Mouse (Mus musculus) forebrain, embryonic 13.5 days (tissue): ENCODE measurements around the gene Chga. TPM values are rescaled to one million over a fixed set of nuclear protein-coding genes. Genes with fewer than 3 reads are reported as not detected.
A peak's percentile ranks its signal among the peaks of the same experiment; 100 is the strongest.

Experiments
- ATAC-seq: fragments of 200-750 bp; cut with Nextera tagmentation; 2 replicates; pipeline ENCODE4 v1.8.0; 2017
- H3K27ac ChIP-seq: fragments of 300-500 bp; sonication (generic); 2 replicates; pipeline ENCODE4 v1.5.1; 2015; ENCODE audit warnings: inconsistent platforms, mild to moderate bottlenecking, moderate library complexity
- H3K27me3 ChIP-seq: fragments of 300-500 bp; sonication (generic); 2 replicates; pipeline ENCODE4 v1.6.1; 2015; ENCODE audit warnings: mild to moderate bottlenecking, inconsistent platforms
- H3K36me3 ChIP-seq: fragments of 300-500 bp; sonication (generic); 2 replicates; pipeline ENCODE4 v1.6.1; 2015; ENCODE audit warnings: mild to moderate bottlenecking, inconsistent platforms; ENCODE audit not compliant: poor library complexity, severe bottlenecking
- H3K4me1 ChIP-seq: fragments of 300-500 bp; sonication (generic); 2 replicates; pipeline ENCODE4 v1.6.1; 2015; ENCODE audit warnings: inconsistent platforms
- H3K4me2 ChIP-seq: fragments of 300-500 bp; sonication (generic); 2 replicates; pipeline ENCODE4 v1.6.1; 2015; ENCODE audit warnings: inconsistent platforms, mild to moderate bottlenecking, moderate library complexity
- H3K4me3 ChIP-seq: fragments of 300-500 bp; sonication (generic); 2 replicates; pipeline ENCODE4 v1.5.1; 2015; ENCODE audit warnings: mild to moderate bottlenecking, inconsistent platforms
- H3K9ac ChIP-seq: fragments of 300-500 bp; sonication (generic); 2 replicates; pipeline ENCODE4 v1.6.1; 2015; ENCODE audit warnings: mild to moderate bottlenecking, inconsistent platforms
- H3K9me3 ChIP-seq: fragments of 300-500 bp; sonication (generic); replicated peaks from 2 replicates; pipeline ENCODE4 v1.6.1; 2016; ENCODE audit warnings: inconsistent platforms
- WGBS: fragments of 180-500 bp; shearing (Covaris S2); methylation state at CpG from one replicate; pipeline ENCODE4 v1.1.7; 2015; 5-methylcytosine and 5-hydroxymethylcytosine counted together
- polyA plus RNA-seq: library from polyadenylated mRNA; unstranded; fragments of >200 nt; fragmentation: Nextera tagmentation; extraction: Ambion mirVana; gene quantifications from 2 replicates; pipeline ENCODE4 v1.2.1, GENCODE M21; 2015

The Chga gene
- 59.6 and 60.0 TPM in 2 replicates for polyA plus RNA-seq

DNA sequence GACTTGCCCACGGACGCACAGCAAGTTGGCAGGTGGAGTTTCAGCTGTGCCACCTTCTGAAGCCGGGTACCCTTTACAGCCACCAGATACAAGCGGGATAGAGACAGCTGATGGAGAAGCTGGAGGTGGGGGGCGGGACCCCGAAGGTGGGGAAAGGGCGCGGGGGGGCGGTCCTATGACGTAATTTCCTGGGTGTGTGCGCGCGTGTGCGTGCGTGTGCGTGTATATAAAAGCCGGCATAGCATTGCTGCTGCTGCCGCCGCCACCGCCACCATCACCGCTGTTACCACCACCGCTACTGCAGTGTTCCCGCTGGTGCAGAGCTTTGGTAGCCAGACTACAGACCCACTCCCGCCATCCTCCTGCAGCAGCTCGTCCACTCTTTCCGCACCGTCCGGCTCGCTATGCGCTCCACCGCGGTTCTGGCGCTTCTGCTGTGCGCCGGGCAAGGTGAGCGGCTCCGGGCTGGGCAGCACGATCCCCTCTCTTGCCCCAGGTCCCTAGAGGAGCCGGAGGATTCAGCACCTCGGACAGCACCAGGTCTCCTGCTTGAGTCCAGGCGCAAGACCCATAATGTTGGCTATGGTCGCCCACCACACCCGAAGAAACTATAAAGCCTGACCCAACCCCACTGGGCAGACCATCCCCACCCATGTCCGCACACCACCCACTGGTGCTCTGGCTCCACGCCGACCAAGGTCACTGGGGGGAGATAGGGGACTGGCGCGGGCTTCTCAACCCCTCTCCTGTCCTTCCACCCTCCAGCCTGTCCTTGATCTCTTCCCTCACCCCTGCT is at the start of gene Chga:
TSS of gene Chga (plus strand) at position 249 of the 796 bp plus-strand sequence.
- 2% methylated on average over 47 of the region's 48 CpGs for WGBS
- H3K27me3 ChIP-seq = peaks cover 19% of the 10 kb centered on the region
- H3K4me3 ChIP-seq = peak within 1 kb of the TSS; percentile 63
- H3K9ac ChIP-seq = peak within 1 kb of the TSS; percentile 82
- H3K36me3 ChIP-seq = peaks cover 9% of the 10 kb centered on the region; the same call in 1 of the 2 replicates
- no peaks in the 10 kb centered on the region for H3K9me3 ChIP-seq
- peak within 1 kb of the TSS; percentile 76 for H3K4me2 ChIP-seq
- H3K27ac ChIP-seq = peak within 1 kb of the TSS; percentile 66
- H3K4me1 ChIP-seq = peaks cover 38% of the 10 kb centered on the region
- ATAC-seq = peak; percentile 91

DNA sequence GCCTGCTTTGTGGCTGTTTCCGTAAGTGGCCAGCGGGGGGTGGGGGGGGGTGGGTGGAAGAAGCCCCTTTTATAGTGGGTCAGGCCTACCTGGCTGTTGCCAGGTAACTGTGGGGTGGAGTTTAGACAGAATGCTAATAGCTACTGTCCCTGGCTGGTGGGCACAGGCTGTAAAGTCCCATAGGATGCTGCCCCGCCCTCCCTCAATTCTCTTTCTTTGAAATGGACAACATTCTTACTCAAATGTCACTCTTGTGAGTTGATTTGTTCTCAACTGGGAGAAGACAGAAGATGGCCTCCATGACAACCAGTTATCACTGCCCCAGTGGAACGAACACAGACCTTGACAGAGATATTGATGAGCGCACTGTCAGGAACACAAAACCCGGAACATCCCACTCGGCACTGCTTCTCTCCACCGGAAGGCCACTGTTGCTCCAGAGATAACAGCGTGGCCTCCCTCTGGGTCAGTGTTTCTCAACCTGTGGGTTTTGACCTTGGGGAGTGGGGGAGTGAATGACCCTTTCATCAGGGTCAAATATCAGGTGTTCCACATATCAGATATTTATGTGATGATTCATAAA is 49.5 kb upstream of the Chga start:
- H3K4me1 ChIP-seq = peaks cover 8% of the 10 kb centered on the region
- H3K27me3 ChIP-seq = no peaks in the 10 kb centered on the region
- no peak overlapping the region for H3K4me3 ChIP-seq
- no peaks in the 10 kb centered on the region for H3K36me3 ChIP-seq
- H3K4me2 ChIP-seq = no peak overlapping the region
- no peak overlapping the region for H3K9ac ChIP-seq
- no peak for ATAC-seq
- no peak overlapping the region for H3K27ac ChIP-seq
- WGBS = 76% methylated on average over 9 of the region's 9 CpGs
- no peaks in the 10 kb centered on the region for H3K9me3 ChIP-seq

DNA sequence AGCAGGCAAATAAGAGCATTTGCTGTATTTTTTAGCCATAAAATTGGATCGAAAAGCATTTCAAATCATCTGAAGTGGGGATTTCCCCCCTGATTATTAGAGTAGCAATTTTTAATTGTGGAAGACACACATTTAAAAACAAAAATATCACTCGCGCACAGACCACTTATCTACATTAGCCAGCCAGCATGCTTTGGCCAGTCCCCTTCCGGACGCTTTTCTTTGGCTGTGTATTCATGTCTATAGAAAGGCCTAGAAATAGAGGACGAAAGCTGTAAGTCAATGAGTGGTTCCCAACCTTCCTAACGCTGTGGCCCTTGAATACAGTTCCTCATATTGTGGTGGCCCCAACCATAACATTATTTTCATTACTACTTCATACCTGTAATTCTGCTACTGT is 48.8 kb upstream of the Chga start:
- 89% methylated on average over 7 of the region's 7 CpGs for WGBS
- H3K27ac ChIP-seq = no peak overlapping the region
- ATAC-seq = no peak

DNA sequence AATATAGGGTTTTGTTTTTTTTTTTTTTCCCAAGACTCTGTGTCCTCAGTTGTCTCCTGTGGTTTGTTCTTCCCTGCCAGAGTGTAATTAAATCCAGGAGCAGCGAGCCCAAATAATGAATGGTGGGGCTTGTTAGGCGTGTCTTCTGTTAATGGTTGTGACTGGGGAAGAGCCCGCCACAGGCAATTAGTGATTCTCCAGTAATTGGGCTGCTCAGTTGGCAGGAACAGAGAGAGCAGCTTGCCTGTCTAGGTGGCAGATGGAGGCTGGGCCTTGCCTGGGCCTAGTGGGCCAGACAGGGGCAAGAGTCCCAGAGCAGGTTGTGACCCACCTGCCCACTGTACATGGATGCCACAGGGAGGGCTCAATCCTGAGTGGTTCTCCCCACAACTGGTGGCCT is 43.4 kb upstream of the Chga start:
- Histone ChIP-seq H3K4me2 (peak overlapping the region; percentile 7; the same call in 1 of the 2 replicates), H3K4me1 (peaks cover 40% of the 10 kb centered on the region), H3K27me3 (no peaks in the 10 kb centered on the region), H3K27ac (peak overlapping the region; percentile 89), H3K9ac (no peak overlapping the region), H3K9me3 (no peaks in the 10 kb centered on the region), H3K4me3 (no peak overlapping the region), H3K36me3 (no peaks in the 10 kb centered on the region)
- ATAC-seq = peak; percentile 94
- WGBS = 2% methylated on average over 3 of the region's 3 CpGs

More for the DNA sequence above, 48.8 kb upstream of the Chga start:
- Histone ChIP-seq H3K27me3 (no peaks in the 10 kb centered on the region), H3K4me3 (no peak overlapping the region), H3K36me3 (no peaks in the 10 kb centered on the region), H3K4me2 (no peak overlapping the region), H3K4me1 (peaks cover 15% of the 10 kb centered on the region), H3K9ac (no peak overlapping the region), H3K9me3 (no peaks in the 10 kb centered on the region)

DNA sequence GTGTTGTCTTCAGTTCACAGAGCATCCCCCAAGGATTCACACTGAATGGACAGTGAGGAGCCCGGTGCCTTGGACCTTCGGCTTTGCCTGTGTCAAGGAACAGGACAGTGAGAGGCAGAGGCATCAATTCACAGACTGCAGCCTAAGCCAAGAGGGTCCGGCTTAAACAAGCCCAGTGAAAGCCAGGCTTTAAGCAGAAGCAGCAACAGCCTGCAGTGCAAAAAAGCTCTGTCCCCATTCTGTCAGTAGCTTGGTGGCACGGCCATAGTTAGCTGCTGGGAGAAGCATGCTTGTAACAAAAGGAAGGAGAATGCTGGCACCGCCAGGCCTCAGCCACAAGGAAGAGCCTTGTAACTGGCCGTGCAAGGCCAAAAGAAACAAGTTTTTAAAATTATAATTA is 40.6 kb upstream of the Chga start:
- WGBS = 54% methylated on average over 6 of the region's 6 CpGs
- ATAC-seq = no peak
- Histone ChIP-seq H3K27ac (0 out of 2 replicates have a peak overlapping the region, but pooled peaks have one; percentile 54), H3K9me3 (no peaks in the 10 kb centered on the region), H3K36me3 (no peaks in the 10 kb centered on the region), H3K4me3 (no peak overlapping the region), H3K9ac (peak overlapping the region; percentile 22; the same call in 1 of the 2 replicates), H3K4me2 (no peak overlapping the region), H3K4me1 (peaks cover 40% of the 10 kb centered on the region), H3K27me3 (no peaks in the 10 kb centered on the region)

- no peak overlapping the region for H3K4me2 ChIP-seq
- H3K4me3 ChIP-seq = no peak overlapping the region
- H3K36me3 ChIP-seq = no peaks in the 10 kb centered on the region
- ATAC-seq = no peak
- no peak overlapping the region for H3K9ac ChIP-seq
- H3K27me3 ChIP-seq = no peaks in the 10 kb centered on the region
- no peaks in the 10 kb centered on the region for H3K9me3 ChIP-seq
- peaks cover 37% of the 10 kb centered on the region for H3K4me1 ChIP-seq
- peak overlapping the region; percentile 54 for H3K27ac ChIP-seq
- WGBS = 65% methylated on average over 6 of the region's 6 CpGs
Observed at GRCm38 (mm10) chr12:102514751-102515150, 40.0 kb upstream of the Chga start.

DNA sequence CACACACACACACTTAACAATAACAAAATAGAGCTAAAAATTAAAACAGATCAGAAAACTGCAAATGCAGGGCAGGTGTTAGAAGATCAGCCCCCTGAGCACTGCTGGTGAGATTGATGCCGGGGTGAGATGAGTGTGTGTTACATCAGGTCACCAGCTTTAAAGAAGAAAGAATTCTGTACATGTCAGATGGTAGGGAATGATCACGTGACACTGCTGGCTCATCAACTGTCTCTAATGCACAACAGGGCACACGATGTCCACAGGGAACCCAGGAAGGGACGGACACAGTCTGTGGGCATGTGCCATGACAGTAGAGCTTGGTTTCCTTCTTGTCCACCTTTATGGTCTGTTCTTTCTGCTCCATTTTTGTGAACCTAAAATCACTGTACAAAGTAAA is 38.6 kb upstream of the Chga start:
- Histone ChIP-seq H3K9me3 (no peaks in the 10 kb centered on the region), H3K27me3 (no peaks in the 10 kb centered on the region), H3K4me2 (no peak overlapping the region), H3K4me1 (peaks cover 23% of the 10 kb centered on the region), H3K4me3 (no peak overlapping the region), H3K36me3 (no peaks in the 10 kb centered on the region), H3K9ac (no peak overlapping the region), H3K27ac (no peak overlapping the region)
- WGBS = 85% methylated on average over 4 of the region's 4 CpGs
- no peak for ATAC-seq

DNA sequence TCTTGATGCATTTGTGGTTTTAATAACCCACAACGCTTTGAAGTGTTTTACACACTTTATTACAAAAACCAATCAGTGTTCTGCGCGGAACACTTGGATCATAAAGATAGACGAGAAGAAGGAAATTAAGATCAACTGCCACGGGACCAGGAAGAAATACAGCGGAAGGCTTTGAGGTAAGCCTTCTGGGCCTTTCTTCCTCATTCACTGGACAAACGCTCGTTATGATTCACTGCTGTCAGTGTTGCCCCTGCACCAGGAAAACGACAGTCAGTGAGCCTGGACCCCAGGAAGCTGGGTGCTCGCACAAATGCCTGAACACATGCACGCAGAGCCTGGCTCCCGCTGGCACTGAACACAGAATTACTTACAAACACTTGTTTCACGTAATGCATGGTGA is 37.1 kb upstream of the Chga start:
- no peaks in the 10 kb centered on the region for H3K36me3 ChIP-seq
- no peak overlapping the region for H3K4me2 ChIP-seq
- H3K27ac ChIP-seq = no peak overlapping the region
- WGBS = 74% methylated on average over 13 of the region's 13 CpGs
- no peak overlapping the region for H3K9ac ChIP-seq
- H3K27me3 ChIP-seq = no peaks in the 10 kb centered on the region
- no peak for ATAC-seq
- H3K4me1 ChIP-seq = peaks cover 24% of the 10 kb centered on the region
- no peak overlapping the region for H3K4me3 ChIP-seq
- H3K9me3 ChIP-seq = no peaks in the 10 kb centered on the region

DNA sequence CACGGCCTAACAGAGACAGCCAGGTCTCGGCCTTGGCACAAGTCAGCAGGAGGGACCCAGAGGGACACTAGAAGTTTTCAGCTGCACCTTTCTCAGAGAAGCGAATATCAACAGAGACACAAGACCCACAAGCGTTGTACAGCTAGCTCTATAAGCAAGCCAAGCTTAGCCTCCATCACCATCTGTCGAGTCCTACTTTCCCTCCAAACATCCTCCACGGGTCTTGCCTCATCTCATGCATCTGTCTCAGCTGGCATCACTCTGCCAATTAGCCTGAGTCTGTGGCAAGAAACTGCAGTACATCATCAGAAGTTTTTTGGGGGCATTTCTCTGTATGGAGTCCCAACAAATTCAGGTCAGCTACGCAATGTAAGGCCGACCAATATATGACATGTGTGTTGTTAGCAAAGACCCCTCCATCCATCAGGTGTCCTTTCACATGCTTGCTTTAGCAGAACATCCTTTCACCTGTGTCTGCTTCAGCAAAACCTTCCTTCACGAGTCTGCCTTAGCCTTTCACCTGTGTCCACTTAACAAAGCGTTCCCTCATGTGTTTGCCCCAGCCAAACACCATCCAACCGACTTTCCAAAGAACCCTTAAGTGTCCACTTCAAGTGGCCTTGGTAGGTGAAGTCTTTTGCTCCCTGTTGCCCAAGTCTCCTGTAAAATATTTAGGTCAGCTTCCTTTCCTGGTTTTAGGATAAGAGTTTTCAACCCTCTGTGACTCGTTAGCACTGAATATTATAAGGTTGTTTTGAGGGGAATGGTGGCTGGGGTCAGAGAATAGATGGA is 34.6 kb upstream of the Chga start:
- ATAC-seq = no peak
- no peak overlapping the region for H3K27ac ChIP-seq
- H3K4me1 ChIP-seq = peaks cover 10% of the 10 kb centered on the region
- no peak overlapping the region for H3K4me2 ChIP-seq
- H3K9me3 ChIP-seq = no peaks in the 10 kb centered on the region
- no peaks in the 10 kb centered on the region for H3K27me3 ChIP-seq
- no peak overlapping the region for H3K4me3 ChIP-seq
- no peak overlapping the region for H3K9ac ChIP-seq
- H3K36me3 ChIP-seq = no peaks in the 10 kb centered on the region
- WGBS = 91% methylated on average over 12 of the region's 12 CpGs

DNA sequence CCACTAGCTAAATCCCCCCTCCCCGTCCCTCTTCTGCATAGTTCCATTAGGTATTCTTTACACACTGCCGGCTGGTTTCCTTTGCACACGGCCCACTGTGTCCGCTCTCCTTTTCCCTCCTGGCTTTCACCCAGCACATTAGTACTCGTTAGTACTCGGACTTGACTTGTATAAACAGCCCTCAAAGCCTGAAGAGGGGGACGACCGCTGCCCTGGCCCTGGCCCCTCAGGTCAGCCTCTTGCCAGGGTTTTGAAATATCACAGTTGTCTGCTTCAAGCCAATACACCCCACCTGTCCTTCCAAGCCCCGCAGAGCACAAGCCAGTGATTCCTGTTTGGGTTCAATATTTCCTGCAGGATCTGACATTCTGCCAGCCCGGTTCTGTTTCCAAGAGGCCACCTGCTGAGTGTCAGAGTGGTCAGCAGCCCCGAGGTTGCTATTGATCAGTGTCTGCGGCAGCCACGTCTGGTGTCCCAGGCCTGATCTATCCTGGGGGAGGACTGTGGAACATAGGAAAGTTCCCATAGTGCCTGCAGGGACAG is 32.9 kb upstream of the Chga start:
- Histone ChIP-seq H3K4me1 (peaks cover 10% of the 10 kb centered on the region), H3K27me3 (no peaks in the 10 kb centered on the region), H3K9ac (no peak overlapping the region), H3K27ac (no peak overlapping the region), H3K4me2 (no peak overlapping the region), H3K36me3 (no peaks in the 10 kb centered on the region), H3K4me3 (no peak overlapping the region), H3K9me3 (no peaks in the 10 kb centered on the region)
- ATAC-seq = peak; percentile 61; the same call in 1 of the 2 replicates
- WGBS = 27% methylated on average over 13 of the region's 13 CpGs

- Histone ChIP-seq H3K4me3 (no peak overlapping the region), H3K36me3 (no peaks in the 10 kb centered on the region), H3K9me3 (no peaks in the 10 kb centered on the region), H3K27ac (no peak overlapping the region), H3K4me1 (peaks cover 10% of the 10 kb centered on the region), H3K27me3 (no peaks in the 10 kb centered on the region), H3K4me2 (no peak overlapping the region), H3K9ac (no peak overlapping the region)
- no peak for ATAC-seq
- WGBS = 62% methylated on average over 3 of the region's 3 CpGs
Observed at GRCm38 (mm10) chr12:102524216-102524615, 30.6 kb upstream of the Chga start.

GRCm38 (mm10) chr12:102524760-102525159 is 30.0 kb upstream of the Chga start:
- Histone ChIP-seq H3K27me3 (no peaks in the 10 kb centered on the region), H3K27ac (no peak overlapping the region), H3K4me1 (peaks cover 10% of the 10 kb centered on the region), H3K4me3 (no peak overlapping the region), H3K4me2 (no peak overlapping the region), H3K9me3 (no peaks in the 10 kb centered on the region), H3K36me3 (no peaks in the 10 kb centered on the region), H3K9ac (no peak overlapping the region)
- no peak for ATAC-seq
- 16% methylated on average over 6 of the region's 6 CpGs for WGBS
